Mouse (Mus musculus): Measurements from ENCODE around the gene Ube4b. TPM values are rescaled to one million over a fixed set of nuclear protein-coding genes. Genes with fewer than 3 reads are reported as not detected.

Ube4b gene
- polyA plus RNA-seq, 1 experiment: 38.0 TPM

- Histone ChIP-seq H3K4me1 (ENCODE audit: control insufficient read depth, insufficient read depth, low read length) (peaks cover 2% of the 10 kb centered on the region; the same call in 1 of the 2 replicates), H3K4me3 (replicated peaks; ENCODE audit: control insufficient read depth, low read depth, low read length) (no peak overlapping the region), H3K27ac (ENCODE audit: control insufficient read depth, insufficient read depth, low read depth, low read length, poor library complexity) (no peak overlapping the region)
- 28% methylated on average over 3 of the region's 3 CpGs for WGBS
- TF ChIP-seq POLR2A (IDR thresholded peaks at IDR 0.05; ENCODE audit: borderline replicate concordance, control insufficient read depth, low read depth, low read length): no peak
- TF ChIP-seq CTCF (IDR thresholded peaks at IDR 0.05; ENCODE audit: control insufficient read depth, insufficient read depth, low read length): no peak
Measured at GRCm38 (mm10) chr4:149308491-149308820, 118.1 kb downstream of the Ube4b start.

- Histone ChIP-seq H3K4me3 (replicated peaks; ENCODE audit: control insufficient read depth, low read depth, low read length) (peak within 1 kb of the TSS; percentile 60), H3K27ac (ENCODE audit: control insufficient read depth, insufficient read depth, low read depth, low read length, poor library complexity) (peak within 1 kb of the TSS; percentile 74), H3K4me1 (ENCODE audit: control insufficient read depth, insufficient read depth, low read length) (peaks cover 2% of the 10 kb centered on the region; the same call in 1 of the 2 replicates)
- peak; percentile 74; the same call in 1 of the 2 replicates for TF ChIP-seq POLR2A (IDR thresholded peaks at IDR 0.05; ENCODE audit: borderline replicate concordance, control insufficient read depth, low read depth, low read length)
- peak; percentile 89 for TF ChIP-seq CTCF (IDR thresholded peaks at IDR 0.05; ENCODE audit: control insufficient read depth, insufficient read depth, low read length)
- 1% methylated on average over 79 of the region's 79 CpGs for WGBS
Measured at GRCm38 (mm10) chr4:149307596-149308490, 118.7 kb downstream of the Ube4b start, which contains the start of gene Kif1b. Kif1b (minus strand) TSS chr4:149307693.

GRCm38 (mm10) chr4:149306712-149307595, 119.6 kb downstream of the Ube4b start:
- Histone ChIP-seq H3K4me3 (replicated peaks; ENCODE audit: control insufficient read depth, low read depth, low read length) (peak overlapping the region; percentile 60), H3K4me1 (ENCODE audit: control insufficient read depth, insufficient read depth, low read length) (peaks cover 2% of the 10 kb centered on the region; the same call in 1 of the 2 replicates), H3K27ac (ENCODE audit: control insufficient read depth, insufficient read depth, low read depth, low read length, poor library complexity) (peak overlapping the region; percentile 74)
- TF ChIP-seq POLR2A (IDR thresholded peaks at IDR 0.05; ENCODE audit: borderline replicate concordance, control insufficient read depth, low read depth, low read length) (no peak), CTCF (IDR thresholded peaks at IDR 0.05; ENCODE audit: control insufficient read depth, insufficient read depth, low read length) (no peak)
- under 1% methylated on average over 82 of the region's 83 CpGs for WGBS

GRCm38 (mm10) chr4:149305761-149306711, 120.5 kb downstream of the Ube4b start:
- Histone ChIP-seq H3K4me3 (replicated peaks; ENCODE audit: control insufficient read depth, low read depth, low read length) (peak overlapping the region; percentile 60), H3K27ac (ENCODE audit: control insufficient read depth, insufficient read depth, low read depth, low read length, poor library complexity) (no peak overlapping the region), H3K4me1 (ENCODE audit: control insufficient read depth, insufficient read depth, low read length) (peaks cover 2% of the 10 kb centered on the region; the same call in 1 of the 2 replicates)
- TF ChIP-seq POLR2A (IDR thresholded peaks at IDR 0.05; ENCODE audit: borderline replicate concordance, control insufficient read depth, low read depth, low read length) (no peak), CTCF (IDR thresholded peaks at IDR 0.05; ENCODE audit: control insufficient read depth, insufficient read depth, low read length) (no peak)
- 72% methylated on average over 14 of the region's 14 CpGs for WGBS

- Histone ChIP-seq H3K4me3 (replicated peaks; ENCODE audit: control insufficient read depth, low read depth, low read length) (no peak overlapping the region), H3K4me1 (ENCODE audit: control insufficient read depth, insufficient read depth, low read length) (peaks cover 2% of the 10 kb centered on the region; the same call in 1 of the 2 replicates), H3K27ac (ENCODE audit: control insufficient read depth, insufficient read depth, low read depth, low read length, poor library complexity) (no peak overlapping the region)
- 85% methylated on average over 1 of the region's 1 CpGs for WGBS
- no peak for TF ChIP-seq POLR2A (IDR thresholded peaks at IDR 0.05; ENCODE audit: borderline replicate concordance, control insufficient read depth, low read depth, low read length)
- TF ChIP-seq CTCF (IDR thresholded peaks at IDR 0.05; ENCODE audit: control insufficient read depth, insufficient read depth, low read length): no peak
Measured at GRCm38 (mm10) chr4:149304466-149304865, 122.1 kb downstream of the Ube4b start.

- Histone ChIP-seq H3K27ac (ENCODE audit: control insufficient read depth, insufficient read depth, low read depth, low read length, poor library complexity) (no peak overlapping the region), H3K4me3 (replicated peaks; ENCODE audit: control insufficient read depth, low read depth, low read length) (no peak overlapping the region), H3K4me1 (ENCODE audit: control insufficient read depth, insufficient read depth, low read length) (no peaks in the 10 kb centered on the region; the same call in 1 of the 2 replicates)
- no peak for TF ChIP-seq POLR2A (IDR thresholded peaks at IDR 0.05; ENCODE audit: borderline replicate concordance, control insufficient read depth, low read depth, low read length)
- no peak for TF ChIP-seq CTCF (IDR thresholded peaks at IDR 0.05; ENCODE audit: control insufficient read depth, insufficient read depth, low read length)
- WGBS: 79% methylated on average over 5 of the region's 5 CpGs
Measured at GRCm38 (mm10) chr4:149303502-149303901, 123.0 kb downstream of the Ube4b start.

- WGBS: 72% methylated on average over 5 of the region's 5 CpGs
- no peak for TF ChIP-seq CTCF (IDR thresholded peaks at IDR 0.05; ENCODE audit: control insufficient read depth, insufficient read depth, low read length)
- TF ChIP-seq POLR2A (IDR thresholded peaks at IDR 0.05; ENCODE audit: borderline replicate concordance, control insufficient read depth, low read depth, low read length): no peak
- no peaks in the 10 kb centered on the region; the same call in 1 of the 2 replicates for H3K4me1 ChIP-seq (ENCODE audit: control insufficient read depth, insufficient read depth, low read length)
- no peak overlapping the region for H3K27ac ChIP-seq (ENCODE audit: control insufficient read depth, insufficient read depth, low read depth, low read length, poor library complexity)
- no peak overlapping the region for H3K4me3 ChIP-seq (replicated peaks; ENCODE audit: control insufficient read depth, low read depth, low read length)
Measured at GRCm38 (mm10) chr4:149302751-149303150, 123.8 kb downstream of the Ube4b start.
